Mouse (Mus musculus) gastrocnemius, adult 2 months (tissue): ENCODE data around the gene Epb42. TPM values are rescaled to one million over a fixed set of nuclear protein-coding genes. Genes with fewer than 3 reads are reported as not detected.
"Not testable (repeated sequence)": the region's sequence is repeated elsewhere in the genome, so short reads cannot be mapped to it uniquely, and the experiment has no call there.

ENCODE experiments used
- DNase-seq: peaks from one replicate; pipeline ENCODE4 v3.0.0; 2022
- H3K27ac ChIP-seq: fragments of 200-600 bp; 2 replicates; pipeline ENCODE4 v1.8.1; 2022; ENCODE audit warnings: mild to moderate bottlenecking
- H3K4me3 ChIP-seq: fragments of 200-600 bp; 2 replicates; pipeline ENCODE4 v1.8.1; 2022; ENCODE audit warnings: mild to moderate bottlenecking, moderate library complexity
- CTCF ChIP-seq: fragments of 200-600 bp; IDR thresholded peaks from 2 replicates; pipeline ENCODE4 v1.8.1; 2022; ENCODE audit warnings: antibody characterized with exemption, mild to moderate bottlenecking, moderate library complexity
- intact Hi-C: fragments of 180-260 bp; cut with DNase I; formaldehyde crosslinking; loops from one replicate; pipeline ENCODE4 v1.15.1; 2025
- total RNA-seq, 2 experiments: library from RNA; stranded (reverse); gene quantifications; 2 replicates each; pipeline ENCODE4 v1.2.3; 2021

The Epb42 gene
- total RNA-seq, 2 experiments from 2014 or later = not detected

DNA sequence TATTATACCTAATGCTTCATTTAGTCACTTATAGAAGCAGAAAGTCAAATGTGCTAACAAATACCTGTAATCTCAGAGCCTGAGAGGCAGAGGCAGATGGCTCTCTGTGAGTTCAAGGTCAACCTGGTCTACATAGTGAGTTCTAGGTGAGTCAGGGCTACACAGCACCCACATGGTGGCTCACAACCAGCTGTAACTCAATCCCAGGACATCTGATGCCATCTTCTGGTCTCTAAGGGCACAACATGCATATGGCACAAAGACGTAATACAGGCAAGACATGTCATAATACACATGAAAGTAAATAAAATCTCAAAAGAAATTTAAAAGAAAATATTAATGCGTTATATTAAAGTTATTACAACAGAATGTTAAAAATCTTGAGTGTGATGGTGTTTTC lies 33.3 kb downstream of the Epb42 start:
- no peak for DNase-seq
- Histone ChIP-seq H3K4me3 (no peak overlapping the region), H3K27ac (no peak overlapping the region)
- TF ChIP-seq CTCF = peak; percentile 30; the same call in 1 of the 2 replicates
- intact Hi-C loops = no loop called here

- no peak for DNase-seq
- TF ChIP-seq CTCF = no peak
- no peak overlapping the region for H3K27ac ChIP-seq
- intact Hi-C loops = no loop called here
- H3K4me3 ChIP-seq = no peak overlapping the region
Measured at GRCm38 (mm10) chr2:120998863-120999262, 38.0 kb downstream of the Epb42 start.

- DNase-seq, intact Hi-C loops, H3K27ac ChIP-seq: not testable (repeated sequence)
Measured at GRCm38 (mm10) chr2:120996607-120997006, 40.3 kb downstream of the Epb42 start.

GRCm38 (mm10) chr2:120991196-120991595 lies 45.7 kb downstream of the Epb42 start:
- no peak overlapping the region for H3K4me3 ChIP-seq
- intact Hi-C loops = no loop called here
- DNase-seq = no peak
- TF ChIP-seq CTCF = no peak
- H3K27ac ChIP-seq = no peak overlapping the region

More at GRCm38 (mm10) chr2:120996607-120997006, 40.3 kb downstream of the Epb42 start:
- H3K4me3 ChIP-seq = not testable (repeated sequence)

GRCm38 (mm10) chr2:120985241-120985640 lies 51.6 kb downstream of the Epb42 start:
- Histone ChIP-seq H3K4me3 (no peak overlapping the region), H3K27ac (no peak overlapping the region)
- DNase-seq = no peak
- peak; percentile 24; the same call in 1 of the 2 replicates for TF ChIP-seq CTCF
- intact Hi-C loops = no loop called here

DNA sequence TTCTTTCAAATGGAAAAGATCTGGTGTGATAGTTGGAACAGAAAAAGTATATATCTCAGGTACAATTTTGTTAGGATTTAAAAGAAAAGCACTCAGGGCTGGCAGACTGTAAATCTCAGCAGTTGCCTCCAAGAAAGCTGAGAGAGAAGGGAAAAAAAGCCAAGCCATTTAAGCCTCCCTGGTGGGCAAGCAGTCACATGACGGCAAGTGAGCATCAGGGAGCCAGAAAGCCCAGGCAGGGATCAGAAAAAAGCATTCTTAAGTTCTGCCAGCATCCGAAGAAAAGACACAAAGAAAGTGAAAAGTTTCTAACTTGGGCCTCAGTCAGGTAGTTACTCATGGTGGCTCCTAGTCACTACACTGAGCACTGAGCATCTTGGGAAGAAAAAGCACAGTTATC lies 53.3 kb downstream of the Epb42 start:
- no peak overlapping the region for H3K27ac ChIP-seq
- TF ChIP-seq CTCF = no peak
- intact Hi-C loops = no loop called here
- no peak overlapping the region for H3K4me3 ChIP-seq
- no peak for DNase-seq

- intact Hi-C loops = no loop called here
- Histone ChIP-seq H3K4me3 (no peak overlapping the region), H3K27ac (no peak overlapping the region)
- no peak for TF ChIP-seq CTCF
- no peak for DNase-seq
Measured at GRCm38 (mm10) chr2:120980861-120981260, 56.0 kb downstream of the Epb42 start.

GRCm38 (mm10) chr2:120979819-120980218 lies 57.1 kb downstream of the Epb42 start:
- intact Hi-C loops = loop anchor here (2.0 kb wide), 1 partner anchor 121 kb away; no protein-coding TSS in a partner anchor
- no peak for DNase-seq
- H3K27ac ChIP-seq = no peak overlapping the region
- TF ChIP-seq CTCF = no peak
- no peak overlapping the region for H3K4me3 ChIP-seq

DNA sequence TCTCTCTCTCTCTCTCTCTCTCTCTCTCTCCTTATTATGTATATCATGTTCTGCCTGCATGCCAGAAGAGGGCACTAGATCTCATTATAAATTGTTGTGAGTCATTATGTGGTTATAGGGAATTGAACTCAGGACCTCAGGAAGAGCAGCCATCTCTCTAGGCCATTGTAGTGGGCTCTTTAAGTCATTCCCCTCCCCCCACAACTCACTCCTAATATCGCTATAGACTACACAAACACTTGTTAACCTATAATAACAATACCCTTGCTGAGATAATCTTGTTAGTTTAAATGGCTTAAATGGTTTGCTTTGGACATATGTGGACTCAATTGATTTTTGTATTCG lies 58.2 kb downstream of the Epb42 start:
- intact Hi-C loops = loop anchor here (2.0 kb wide), 1 partner anchor 122 kb away; no protein-coding TSS in a partner anchor
- DNase-seq = no peak

GRCm38 (mm10) chr2:120977926-120978692 lies 58.8 kb downstream of the Epb42 start:
- Histone ChIP-seq H3K27ac (peak overlapping the region; percentile 94), H3K4me3 (peak overlapping the region; percentile 98)
- intact Hi-C loops = loop anchor here (2.0 kb wide), 1 partner anchor 123 kb away; no protein-coding TSS in a partner anchor
- no peak for TF ChIP-seq CTCF
- no peak for DNase-seq

More for the DNA sequence above, 58.2 kb downstream of the Epb42 start:
- TF ChIP-seq CTCF = peak; percentile 8; the same call in 1 of the 2 replicates
- Histone ChIP-seq H3K27ac (no peak overlapping the region), H3K4me3 (no peak overlapping the region)

GRCm38 (mm10) chr2:120976990-120977925 lies 59.6 kb downstream of the Epb42 start, which contains the start of gene Tmem62:
TSS of gene Tmem62 (plus strand) at chr2:120977017.
- peak within 1 kb of the TSS; percentile 98 for H3K4me3 ChIP-seq
- peak; percentile 66 for TF ChIP-seq CTCF
- DNase-seq = peak; percentile 79
- H3K27ac ChIP-seq = peak within 1 kb of the TSS; percentile 94
- intact Hi-C loops = no loop called here

GRCm38 (mm10) chr2:120976308-120976707 lies 60.6 kb downstream of the Epb42 start:
- H3K4me3 ChIP-seq = peak overlapping the region; percentile 98
- intact Hi-C loops = no loop called here
- peak; percentile 38; the same call in 1 of the 2 replicates for TF ChIP-seq CTCF
- DNase-seq = no peak
- peak overlapping the region; percentile 94 for H3K27ac ChIP-seq

GRCm38 (mm10) chr2:120972964-120973363 lies 63.9 kb downstream of the Epb42 start:
- DNase-seq = no peak
- intact Hi-C loops = no loop called here

DNA sequence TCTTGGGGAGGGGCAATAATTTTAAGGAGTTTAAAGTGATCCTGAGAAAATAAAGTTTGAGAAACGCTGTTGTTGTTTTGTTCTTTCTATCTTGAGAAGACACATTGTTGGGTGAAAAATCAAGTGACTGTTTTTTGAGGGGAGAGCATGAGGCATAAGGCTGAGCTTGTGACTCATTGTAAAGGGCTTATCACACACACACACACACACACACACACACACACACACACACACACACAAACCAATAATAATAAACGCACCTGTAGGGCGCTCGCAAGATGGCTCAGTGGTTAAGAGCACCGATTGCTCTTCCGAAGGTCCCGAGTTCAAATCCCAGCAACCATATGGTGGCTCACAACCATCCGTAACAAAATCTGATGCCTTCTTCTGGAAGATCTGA lies 64.6 kb downstream of the Epb42 start:
- H3K27ac ChIP-seq, DNase-seq, intact Hi-C loops, H3K4me3 ChIP-seq: not testable (repeated sequence)

More at GRCm38 (mm10) chr2:120972964-120973363, 63.9 kb downstream of the Epb42 start:
- H3K4me3 ChIP-seq = no peak overlapping the region
- 0 out of 2 replicates have a peak, but pooled peaks have one; percentile 3 for TF ChIP-seq CTCF
- H3K27ac ChIP-seq = no peak overlapping the region
